Mouse (Mus musculus) thymus, adult 2 months (tissue): Measurements from ENCODE around the gene Cep290. TPM values are rescaled to one million over a fixed set of nuclear protein-coding genes. Genes with fewer than 3 reads are reported as not detected.
"Not testable (repeated sequence)": the region's sequence is repeated elsewhere in the genome, so short reads cannot be mapped to it uniquely, and the experiment has no call there.

Experiments used
- DNase-seq: peaks from one replicate; pipeline ENCODE4 v3.0.0; 2021
- H3K27ac ChIP-seq: fragments of 200-500 bp; 2 replicates; pipeline ENCODE4 v1.5.1; 2012; ENCODE audit warnings: low read length, control low read depth; ENCODE audit not compliant: control insufficient read depth, insufficient read depth
- H3K27me3 ChIP-seq: fragments of 200-500 bp; 2 replicates; pipeline ENCODE4 v1.6.1; 2012; ENCODE audit warnings: mild to moderate bottlenecking, low read length, moderate library complexity, mixed read lengths; ENCODE audit not compliant: control insufficient read depth, insufficient read depth
- H3K36me3 ChIP-seq: fragments of 200-500 bp; 2 replicates; pipeline ENCODE4 v1.6.1; 2012; ENCODE audit warnings: mild to moderate bottlenecking, low read length, moderate library complexity; ENCODE audit not compliant: control insufficient read depth, insufficient read depth
- H3K4me1 ChIP-seq: fragments of 200-500 bp; replicated peaks from 2 replicates; pipeline ENCODE4 v1.6.1; 2012; ENCODE audit warnings: low read length; ENCODE audit not compliant: control insufficient read depth, insufficient read depth
- H3K4me3 ChIP-seq: fragments of 200-500 bp; 2 replicates; pipeline ENCODE4 v1.5.1; 2012; ENCODE audit warnings: mild to moderate bottlenecking, low read length, control low read depth, moderate library complexity; ENCODE audit not compliant: control insufficient read depth, insufficient read depth
- CTCF ChIP-seq: fragments of 200-500 bp; IDR thresholded peaks from 2 replicates; pipeline ENCODE4 v1.5.1; 2012; ENCODE audit warnings: mild to moderate bottlenecking, control low read depth, low read length, moderate library complexity, borderline replicate concordance; ENCODE audit not compliant: control insufficient read depth, poor library complexity, insufficient read depth; ENCODE audit errors: extremely low read depth
- POLR2A ChIP-seq: fragments of 200-500 bp; IDR thresholded peaks from 2 replicates; pipeline ENCODE4 v1.6.1; 2012; ENCODE audit warnings: mild to moderate bottlenecking, low read length, control low read depth, moderate library complexity; ENCODE audit not compliant: control insufficient read depth, poor library complexity, insufficient read depth; ENCODE audit errors: extremely low read depth
- WGBS: fragments of 180-500 bp; shearing (Covaris S2); methylation state at CpG from one replicate; pipeline ENCODE4 v1.1.7; 2018; 5-methylcytosine and 5-hydroxymethylcytosine counted together
- polyA plus RNA-seq: library from polyadenylated mRNA; depleted of rRNA; stranded (reverse); fragments of >200 nt; gene quantifications from 2 replicates; pipeline ENCODE4 v1.2.3, GENCODE M21; 2012

Cep290 gene
- polyA plus RNA-seq, 1 experiment, result 0.40 TPM

DNA sequence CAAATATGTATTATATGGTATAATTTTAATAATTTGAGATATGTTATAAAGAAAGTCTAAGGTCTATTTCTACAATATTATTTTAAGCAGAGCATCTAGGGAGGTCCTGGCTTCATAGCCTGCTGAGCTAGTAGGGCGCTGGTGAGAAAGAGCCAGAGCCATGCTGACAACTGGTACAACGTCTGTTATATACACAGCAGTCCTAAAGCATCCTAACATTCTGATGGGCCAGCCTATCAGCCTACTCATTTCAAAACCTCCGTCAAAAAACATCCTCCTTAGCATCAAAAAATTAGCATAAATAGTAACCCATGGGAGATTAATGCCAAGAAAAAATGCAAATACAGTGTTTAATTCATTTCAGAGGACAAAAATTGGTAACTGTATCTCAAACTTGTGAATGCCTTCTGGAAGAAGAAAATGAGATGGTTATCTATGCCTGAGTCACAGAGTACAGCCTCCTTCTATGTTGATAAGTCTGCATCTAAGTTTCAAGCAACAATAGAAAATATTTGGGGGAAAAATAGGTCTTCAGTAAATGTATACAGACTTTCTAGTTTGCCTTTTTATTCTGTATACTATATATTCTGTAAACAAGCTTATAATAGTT is 69.3 kb downstream of the Cep290 start:
- DNase-seq, result no peak
- H3K4me1 ChIP-seq, result no peaks in the 10 kb centered on the region
- TF ChIP-seq CTCF (no peak), POLR2A (no peak)
- no peaks in the 10 kb centered on the region for H3K36me3 ChIP-seq
- no peaks in the 10 kb centered on the region for H3K27me3 ChIP-seq
- H3K4me3 ChIP-seq, result no peak overlapping the region
- WGBS, result 98% methylated on average over 3 of the region's 3 CpGs
- H3K27ac ChIP-seq, result no peak overlapping the region

DNA sequence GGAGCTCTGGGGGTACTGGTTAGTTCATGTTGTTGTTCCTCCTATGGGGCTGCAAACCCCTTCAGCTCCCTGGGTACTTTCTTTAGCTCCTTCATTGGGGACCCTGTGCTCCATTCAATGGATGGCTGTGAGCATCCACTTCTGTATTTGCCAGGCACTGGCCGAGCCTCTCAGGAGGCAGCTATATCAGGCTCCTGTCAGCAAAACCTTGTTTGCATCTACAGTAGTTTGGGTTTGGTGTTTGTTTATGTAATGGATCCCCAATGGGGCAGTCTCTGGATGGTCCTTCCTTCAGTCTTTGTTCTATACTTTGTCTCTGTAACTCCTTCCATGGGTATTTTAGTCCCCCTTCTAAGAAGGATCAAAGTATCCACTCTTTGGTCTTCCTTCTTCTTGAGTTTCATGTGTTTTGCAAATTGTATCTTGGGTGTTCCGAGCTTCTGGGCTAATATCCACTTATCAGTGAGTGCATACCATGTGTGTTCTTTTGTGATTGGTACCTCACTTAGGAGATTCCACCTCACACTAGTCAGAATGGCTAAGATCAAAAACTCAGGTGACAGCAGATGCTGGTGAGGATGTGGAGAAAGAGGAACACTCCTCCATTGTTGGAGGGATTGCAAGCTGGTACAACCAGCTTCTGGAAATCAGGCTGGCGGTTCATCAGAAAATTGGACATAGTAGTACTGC is 73.0 kb downstream of the Cep290 start:
- H3K27me3 ChIP-seq, H3K36me3 ChIP-seq, H3K4me1 ChIP-seq, DNase-seq, H3K4me3 ChIP-seq, H3K27ac ChIP-seq: not testable (repeated sequence)
- 95% methylated on average over 3 of the region's 3 CpGs for WGBS

DNA sequence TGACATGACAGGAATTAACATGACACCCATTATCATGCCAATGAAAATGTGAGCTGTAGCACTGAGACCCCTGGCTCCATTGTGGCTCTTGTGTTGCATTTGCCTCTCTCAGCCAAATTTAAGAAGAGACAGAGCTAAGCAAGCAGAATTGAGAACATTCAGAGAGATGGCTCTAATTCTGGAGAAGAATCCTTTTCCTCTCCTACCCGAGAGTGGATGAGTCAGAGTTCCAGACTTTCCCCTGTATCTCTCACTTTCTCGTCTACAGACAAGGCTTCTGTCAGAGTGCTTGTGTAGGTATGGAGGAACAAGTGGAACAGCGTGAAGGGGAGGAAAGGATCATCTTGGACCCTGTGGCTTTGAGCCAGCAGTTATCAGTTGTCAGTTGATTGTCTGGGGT is 76.8 kb downstream of the Cep290 start:
- H3K4me1 ChIP-seq, result no peaks in the 10 kb centered on the region
- H3K27ac ChIP-seq, result no peak overlapping the region
- no peak for TF ChIP-seq POLR2A
- no peak for TF ChIP-seq CTCF
- no peak for DNase-seq
- no peak overlapping the region for H3K4me3 ChIP-seq
- WGBS, result 92% methylated on average over 3 of the region's 3 CpGs
- H3K27me3 ChIP-seq, result no peaks in the 10 kb centered on the region
- H3K36me3 ChIP-seq, result no peaks in the 10 kb centered on the region

DNA sequence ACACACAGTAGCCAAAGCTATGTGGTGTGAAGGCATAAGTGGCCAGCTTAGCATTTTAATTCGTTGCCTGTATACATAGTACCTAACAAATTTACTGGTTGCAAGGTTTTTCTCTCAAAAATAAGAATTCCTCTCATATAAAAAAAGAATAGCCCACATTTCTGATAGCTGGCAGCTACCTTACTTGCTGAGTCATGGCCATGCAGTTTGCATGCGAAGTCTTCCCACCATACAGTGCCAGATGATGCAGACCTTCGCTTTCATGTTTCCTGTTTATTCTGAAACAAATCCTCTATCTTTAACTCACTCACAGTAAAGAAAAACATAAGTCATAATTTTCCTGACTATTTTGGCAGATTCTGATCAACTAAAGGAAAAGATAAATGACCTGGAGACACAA is 84.3 kb downstream of the Cep290 start:
- 79% methylated on average over 3 of the region's 3 CpGs for WGBS
- no peak overlapping the region for H3K4me3 ChIP-seq
- no peaks in the 10 kb centered on the region for H3K4me1 ChIP-seq
- 0 out of 2 replicates have a peak, but pooled peaks cover 3% of the 10 kb centered on the region for H3K36me3 ChIP-seq
- no peak overlapping the region for H3K27ac ChIP-seq
- DNase-seq, result no peak
- TF ChIP-seq CTCF (no peak), POLR2A (no peak)
- no peaks in the 10 kb centered on the region for H3K27me3 ChIP-seq

DNA sequence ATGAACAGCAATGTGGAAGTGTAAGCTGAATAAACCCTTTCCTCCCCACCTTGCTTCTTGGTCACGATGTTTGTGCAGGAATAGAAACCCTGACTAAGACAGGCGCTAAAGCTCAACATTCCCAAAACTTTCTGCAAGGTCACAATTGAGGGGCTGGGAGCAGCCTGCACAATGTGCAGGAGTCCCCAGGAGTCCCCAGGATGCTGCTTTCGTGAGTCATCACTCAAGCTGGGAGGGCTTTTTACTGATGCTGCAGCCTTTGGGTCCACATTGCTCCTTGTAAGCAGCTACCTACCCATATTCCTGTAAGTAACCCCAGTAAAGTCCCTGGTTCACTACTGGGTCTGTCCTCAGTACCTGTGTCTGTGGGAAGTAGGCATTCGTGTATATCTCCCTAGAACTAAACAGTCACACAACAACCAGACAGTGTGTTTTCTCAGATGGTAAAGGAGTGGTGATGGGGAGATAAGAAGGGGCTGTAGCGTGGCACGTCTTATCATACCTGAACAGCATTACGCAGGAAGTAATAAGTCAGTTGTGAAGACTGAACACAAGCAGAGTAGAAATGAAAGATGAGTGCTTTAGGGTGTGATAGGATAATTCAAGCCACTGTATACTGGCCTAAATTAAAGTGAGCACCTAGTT is 87.3 kb downstream of the Cep290 start:
- DNase-seq, result no peak
- no peak for TF ChIP-seq POLR2A
- no peak for TF ChIP-seq CTCF
- WGBS, result 91% methylated on average over 7 of the region's 7 CpGs
- Histone ChIP-seq H3K4me1 (no peaks in the 10 kb centered on the region), H3K4me3 (no peak overlapping the region), H3K27me3 (no peaks in the 10 kb centered on the region), H3K27ac (no peak overlapping the region), H3K36me3 (0 out of 2 replicates have a peak, but pooled peaks cover 3% of the 10 kb centered on the region)

DNA sequence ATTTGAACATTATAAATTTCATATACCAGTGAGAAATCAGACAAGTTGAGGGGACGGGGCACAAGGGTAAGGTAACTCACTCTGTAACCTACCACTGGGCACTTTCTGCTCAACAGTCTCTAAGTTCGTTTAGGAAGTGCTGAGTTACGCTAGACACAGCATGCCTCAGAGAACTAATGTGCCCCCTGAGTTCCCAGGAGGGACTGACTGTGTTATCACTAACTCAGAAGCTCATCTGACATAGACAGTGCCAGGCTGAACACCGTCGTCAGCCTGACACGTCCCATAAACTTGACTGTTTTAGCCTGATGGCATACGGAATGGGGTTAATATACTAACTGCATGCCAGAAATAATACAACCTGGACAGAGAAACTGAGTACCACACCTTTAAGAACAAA is 87.9 kb downstream of the Cep290 start:
- WGBS, result 98% methylated on average over 7 of the region's 7 CpGs
- no peak for DNase-seq
- H3K27me3 ChIP-seq, result no peaks in the 10 kb centered on the region
- H3K36me3 ChIP-seq, result 0 out of 2 replicates have a peak, but pooled peaks cover 3% of the 10 kb centered on the region
- no peak overlapping the region for H3K27ac ChIP-seq
- no peaks in the 10 kb centered on the region for H3K4me1 ChIP-seq
- no peak for TF ChIP-seq CTCF
- TF ChIP-seq POLR2A, result no peak
- no peak overlapping the region for H3K4me3 ChIP-seq
